Mouse (Mus musculus): Measurements from ENCODE around the gene Tmcc2. TPM values are rescaled to one million over a fixed set of nuclear protein-coding genes. Genes with fewer than 3 reads are reported as not detected.

The Tmcc2 gene
- polyA plus RNA-seq, 1 experiment from 2014 or later = 10.2 TPM

DNA sequence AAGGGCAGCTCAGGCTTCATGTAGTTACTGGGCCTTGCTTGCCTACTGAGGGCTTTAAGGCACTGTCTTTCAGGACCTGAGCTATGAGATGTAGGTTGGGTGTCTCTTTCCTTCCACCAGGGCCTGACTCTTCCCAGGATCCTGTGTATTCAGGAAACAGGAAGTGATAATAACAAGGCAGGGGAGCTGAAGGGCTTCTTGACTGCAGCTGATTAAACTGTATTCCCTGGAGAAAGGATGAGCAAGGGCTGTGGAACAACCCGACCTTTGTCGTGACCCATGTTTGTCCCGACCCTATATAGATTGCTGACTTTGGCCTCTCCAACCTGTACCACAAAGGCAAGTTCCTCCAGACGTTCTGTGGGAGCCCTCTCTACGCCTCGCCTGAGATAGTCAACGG, 61.4 kb downstream of the Tmcc2 start:
- Histone ChIP-seq H3K9me3 (no peaks in the 10 kb centered on the region), H3K4me3 (no peak overlapping the region), H3K4me1 (peaks cover 83% of the 10 kb centered on the region), H3K36me3 (replicated peaks) (peaks cover 76% of the 10 kb centered on the region), H3K27ac (replicated peaks) (0 out of 2 replicates have a peak overlapping the region, but pooled peaks have one; percentile 8), H3K27me3 (replicated peaks; ENCODE audit: low read depth, poor library complexity, severe bottlenecking) (no peaks in the 10 kb centered on the region)
- 79% methylated on average over 7 of the region's 7 CpGs for WGBS
- no peak for DNase-seq (ENCODE audit: low spot score)

DNA sequence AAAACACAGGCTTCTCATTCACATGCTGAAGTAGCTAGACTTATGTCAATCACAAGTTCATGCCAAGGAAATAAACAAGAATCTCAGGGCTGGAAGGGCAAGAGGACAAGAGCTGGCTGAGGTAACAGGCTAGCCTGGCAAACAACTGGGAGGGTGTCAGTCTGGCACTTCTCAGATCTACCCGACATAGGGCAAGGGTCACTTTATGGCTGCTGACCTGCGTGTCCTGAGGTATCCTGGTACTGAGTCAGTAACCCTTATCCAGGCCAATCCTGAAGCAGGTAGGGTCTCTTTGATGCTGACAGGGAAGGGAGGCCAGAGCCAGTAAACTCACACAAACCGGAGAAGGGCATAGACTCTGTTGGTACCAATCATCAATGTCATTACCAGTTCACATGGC, 62.5 kb downstream of the Tmcc2 start:
- Histone ChIP-seq H3K36me3 (replicated peaks) (peaks cover 76% of the 10 kb centered on the region), H3K27ac (replicated peaks) (no peak overlapping the region), H3K27me3 (replicated peaks; ENCODE audit: low read depth, poor library complexity, severe bottlenecking) (no peaks in the 10 kb centered on the region), H3K4me3 (no peak overlapping the region), H3K4me1 (peaks cover 83% of the 10 kb centered on the region), H3K9me3 (no peaks in the 10 kb centered on the region)
- 75% methylated on average over 3 of the region's 3 CpGs for WGBS
- DNase-seq (ENCODE audit: low spot score) = no peak

DNA sequence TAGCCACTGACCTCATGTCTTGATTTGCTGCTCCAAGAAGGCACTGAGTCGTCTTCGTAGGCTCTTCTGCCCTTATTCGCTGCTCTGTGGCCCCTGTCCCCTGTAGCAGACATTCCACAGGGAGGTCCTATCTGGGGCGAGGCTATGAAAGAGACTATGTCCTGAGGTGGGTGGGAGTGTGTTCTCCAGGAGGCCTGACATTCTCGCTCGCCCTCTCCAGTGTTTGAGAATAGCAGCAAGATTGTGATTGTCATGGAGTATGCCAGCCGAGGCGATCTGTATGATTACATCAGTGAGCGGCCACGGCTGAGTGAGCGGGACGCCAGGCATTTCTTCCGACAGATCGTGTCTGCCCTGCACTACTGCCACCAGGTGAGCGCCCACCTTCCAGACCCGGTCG, 63.6 kb downstream of the Tmcc2 start:
- no peak overlapping the region for H3K4me3 ChIP-seq
- H3K9me3 ChIP-seq = no peaks in the 10 kb centered on the region
- peaks cover 83% of the 10 kb centered on the region for H3K4me1 ChIP-seq
- DNase-seq (ENCODE audit: low spot score) = no peak
- no peaks in the 10 kb centered on the region for H3K27me3 ChIP-seq (replicated peaks; ENCODE audit: low read depth, poor library complexity, severe bottlenecking)
- H3K27ac ChIP-seq (replicated peaks) = peak overlapping the region; percentile 40; the same call in 1 of the 2 replicates
- peaks cover 74% of the 10 kb centered on the region for H3K36me3 ChIP-seq (replicated peaks)
- 89% methylated on average over 17 of the region's 17 CpGs for WGBS

DNA sequence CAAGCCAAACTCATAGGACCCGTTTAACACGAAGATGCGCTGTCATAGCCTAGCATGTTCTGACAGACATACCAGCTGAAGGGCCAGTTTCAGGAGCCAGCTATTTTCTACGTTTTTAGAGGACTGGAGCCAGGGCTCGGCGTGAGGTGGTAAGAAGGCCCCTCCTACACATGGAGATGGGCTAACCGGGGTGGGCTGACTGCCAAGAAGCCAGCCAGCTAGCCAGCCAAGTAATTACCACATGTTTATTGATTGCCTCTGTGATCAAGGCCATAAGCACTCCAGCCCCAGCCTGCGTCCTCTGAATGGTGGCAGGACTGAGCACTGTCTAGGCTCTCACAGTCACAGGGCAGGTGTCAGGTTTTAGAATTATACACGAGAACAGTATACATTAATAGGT, 64.3 kb downstream of the Tmcc2 start:
- Histone ChIP-seq H3K27ac (replicated peaks) (peak overlapping the region; percentile 78), H3K27me3 (replicated peaks; ENCODE audit: low read depth, poor library complexity, severe bottlenecking) (no peaks in the 10 kb centered on the region), H3K4me3 (no peak overlapping the region), H3K36me3 (replicated peaks) (peaks cover 67% of the 10 kb centered on the region), H3K4me1 (peaks cover 83% of the 10 kb centered on the region), H3K9me3 (no peaks in the 10 kb centered on the region)
- 87% methylated on average over 9 of the region's 9 CpGs for WGBS
- no peak for DNase-seq (ENCODE audit: low spot score)

DNA sequence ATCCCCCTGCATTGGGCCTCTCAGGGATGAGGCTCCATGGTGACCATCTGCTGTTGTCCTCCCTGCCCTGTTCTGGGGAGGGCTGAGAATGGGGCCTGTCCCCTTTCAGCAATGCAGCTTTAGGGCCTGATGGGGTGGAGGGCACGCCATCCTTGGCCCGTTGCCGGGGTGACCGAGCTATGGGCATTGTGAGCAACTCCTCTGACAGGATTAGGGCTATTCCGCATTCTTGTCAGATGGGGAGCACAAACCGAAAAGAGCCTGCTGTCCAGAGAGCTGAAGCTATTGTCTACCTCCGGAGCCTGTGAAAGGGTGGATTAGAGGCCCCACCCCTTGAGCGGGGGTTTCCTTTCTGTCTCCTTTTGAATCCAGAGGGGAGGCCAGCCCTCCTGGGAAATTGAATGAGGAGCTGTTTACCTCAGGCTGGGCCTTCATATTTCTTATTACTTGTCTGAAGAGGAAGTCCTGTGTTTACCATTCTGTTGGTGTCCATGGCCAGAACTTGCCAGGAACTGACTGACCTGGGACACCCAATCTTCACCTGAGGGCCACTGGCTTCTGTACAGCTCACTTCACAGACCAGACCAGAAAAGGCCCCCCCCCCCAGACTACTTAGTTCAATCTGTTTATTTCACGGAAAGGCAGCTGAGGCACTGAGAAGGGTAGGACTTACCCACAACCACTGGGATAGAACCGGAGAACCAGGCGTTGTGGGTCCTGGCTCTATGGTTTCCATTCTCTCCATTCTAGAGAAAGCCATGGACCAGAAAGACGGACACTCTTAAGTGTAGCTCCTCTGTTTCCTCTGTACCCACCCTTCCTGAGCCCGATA, 68.2 kb downstream of the Tmcc2 start:
- 19% methylated on average over 13 of the region's 13 CpGs for WGBS
- Histone ChIP-seq H3K36me3 (replicated peaks) (peaks cover 41% of the 10 kb centered on the region), H3K4me1 (peaks cover 91% of the 10 kb centered on the region), H3K9me3 (no peaks in the 10 kb centered on the region), H3K27me3 (replicated peaks; ENCODE audit: low read depth, poor library complexity, severe bottlenecking) (peaks cover 8% of the 10 kb centered on the region), H3K4me3 (peak overlapping the region; percentile 35), H3K27ac (replicated peaks) (peak overlapping the region; percentile 88)
- peak; percentile 81 for DNase-seq (ENCODE audit: low spot score)

DNA sequence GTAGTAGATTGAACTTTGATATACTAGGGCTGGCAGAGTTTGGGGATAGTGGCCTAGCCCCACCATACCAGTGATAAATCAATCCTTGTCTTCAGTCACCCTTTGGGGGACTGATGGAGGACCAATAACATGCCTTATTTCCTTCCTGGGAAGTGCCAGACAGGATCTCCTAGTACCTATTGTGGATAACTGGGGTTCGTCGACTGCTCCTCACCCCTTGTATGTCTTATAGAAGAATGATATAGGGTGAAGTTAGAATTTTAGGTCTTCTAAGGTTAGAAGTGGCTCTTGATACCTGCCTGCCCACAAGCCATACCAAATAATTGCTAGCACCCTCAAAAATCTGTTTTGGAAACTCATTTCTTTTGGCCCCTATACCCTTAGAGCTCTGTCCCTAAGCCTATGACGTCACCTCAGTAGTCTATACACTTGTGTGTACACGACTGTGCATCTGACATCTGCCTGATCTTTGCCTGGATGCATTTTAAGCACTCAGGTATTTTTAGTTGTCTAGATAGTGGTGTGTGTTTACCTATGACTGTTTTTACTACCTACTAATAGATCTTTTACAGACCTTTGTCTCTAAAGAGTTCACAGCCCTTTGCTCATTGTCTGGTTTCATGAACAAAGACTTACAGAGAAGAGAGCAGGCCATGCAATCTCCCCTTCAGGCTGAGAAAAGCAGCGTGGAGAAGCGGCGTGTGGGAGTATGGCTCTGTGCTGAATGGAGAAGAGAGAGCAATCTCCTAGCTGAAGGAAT, 69.1 kb downstream of the Tmcc2 start:
- H3K4me1 ChIP-seq = peaks cover 92% of the 10 kb centered on the region
- no peaks in the 10 kb centered on the region for H3K9me3 ChIP-seq
- H3K4me3 ChIP-seq = 0 out of 2 replicates have a peak overlapping the region, but pooled peaks have one; percentile 4
- WGBS = 51% methylated on average over 7 of the region's 7 CpGs
- peaks cover 17% of the 10 kb centered on the region for H3K27me3 ChIP-seq (replicated peaks; ENCODE audit: low read depth, poor library complexity, severe bottlenecking)
- peak overlapping the region; percentile 88 for H3K27ac ChIP-seq (replicated peaks)
- peaks cover 32% of the 10 kb centered on the region for H3K36me3 ChIP-seq (replicated peaks)
- no peak for DNase-seq (ENCODE audit: low spot score)

DNA sequence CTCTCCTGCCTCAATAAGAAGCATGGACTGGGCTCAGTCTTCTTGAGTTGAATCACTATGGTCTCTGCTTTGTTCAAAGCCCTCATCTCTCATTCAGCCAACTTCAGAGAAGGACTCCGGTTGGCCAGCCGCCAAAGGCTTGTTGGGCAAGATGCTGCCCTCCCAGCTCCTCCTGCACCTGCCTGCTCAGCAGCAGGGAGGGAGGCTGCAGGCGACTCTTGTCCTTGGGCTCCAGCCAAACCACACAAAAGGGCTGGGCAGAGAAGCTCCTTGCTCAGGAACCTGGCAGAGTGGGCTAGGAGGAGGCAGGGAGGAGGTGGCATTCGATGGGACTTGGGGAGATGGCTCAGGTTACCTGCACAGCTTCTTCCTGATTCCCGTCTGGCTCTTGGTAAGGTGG, 71.8 kb downstream of the Tmcc2 start:
- Histone ChIP-seq H3K4me3 (peak overlapping the region; percentile 72), H3K4me1 (peaks cover 78% of the 10 kb centered on the region), H3K9me3 (no peaks in the 10 kb centered on the region), H3K36me3 (replicated peaks) (peaks cover 10% of the 10 kb centered on the region), H3K27me3 (replicated peaks; ENCODE audit: low read depth, poor library complexity, severe bottlenecking) (peaks cover 45% of the 10 kb centered on the region), H3K27ac (replicated peaks) (peak overlapping the region; percentile 85)
- 64% methylated on average over 5 of the region's 5 CpGs for WGBS
- DNase-seq (ENCODE audit: low spot score) = no peak

DNA sequence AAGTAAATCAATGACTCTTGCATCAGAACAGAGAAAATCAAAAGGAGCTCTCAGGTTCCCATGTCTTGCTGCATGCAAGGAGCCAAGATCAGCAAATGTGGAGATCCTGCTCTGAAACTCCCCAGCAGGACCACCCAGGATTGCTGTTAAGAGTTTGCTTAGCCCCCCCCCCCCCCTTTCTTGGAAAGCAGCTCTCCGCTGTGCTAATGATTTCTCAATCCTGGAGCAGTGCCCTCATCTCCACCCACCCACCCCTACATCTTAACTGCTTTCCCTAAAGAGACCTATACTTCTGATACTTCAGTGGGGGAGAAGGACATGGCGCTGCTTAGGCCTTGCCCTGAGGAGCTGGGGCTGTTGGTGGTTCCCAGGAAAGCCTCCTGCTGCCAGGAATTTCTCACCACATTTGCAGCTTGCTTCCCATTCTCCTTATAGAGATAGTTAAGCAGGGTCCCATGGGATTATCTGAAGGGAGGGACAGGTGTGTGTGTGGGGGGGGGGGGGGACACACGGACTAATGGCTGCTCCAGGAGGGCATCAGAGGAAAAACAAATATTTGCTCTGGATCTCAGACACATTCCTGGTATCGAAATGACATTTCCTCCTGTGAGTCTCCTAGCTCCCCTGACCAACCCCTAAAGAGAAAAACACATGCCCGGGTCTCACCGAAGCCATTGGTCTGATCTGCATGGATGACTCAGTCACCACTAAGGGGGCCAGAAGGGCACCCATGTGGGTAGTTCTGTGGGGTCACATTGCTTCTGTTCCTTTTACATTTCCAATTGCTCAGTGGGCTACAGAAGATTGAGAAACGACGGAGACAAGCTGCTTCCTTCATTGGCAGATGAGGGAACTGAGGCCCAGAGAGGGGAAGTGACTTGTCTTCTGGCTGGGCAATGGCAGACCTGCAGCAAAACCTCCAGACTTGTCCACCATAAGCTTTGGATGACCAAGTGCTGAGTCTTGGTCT, 72.9 kb downstream of the Tmcc2 start:
- DNase-seq (ENCODE audit: low spot score) = no peak
- Histone ChIP-seq H3K27me3 (replicated peaks; ENCODE audit: low read depth, poor library complexity, severe bottlenecking) (peaks cover 53% of the 10 kb centered on the region), H3K27ac (replicated peaks) (peak overlapping the region; percentile 85), H3K4me1 (peaks cover 68% of the 10 kb centered on the region), H3K9me3 (no peaks in the 10 kb centered on the region), H3K4me3 (peak overlapping the region; percentile 72), H3K36me3 (replicated peaks) (peaks cover 10% of the 10 kb centered on the region)
- 55% methylated on average over 8 of the region's 8 CpGs for WGBS

DNA sequence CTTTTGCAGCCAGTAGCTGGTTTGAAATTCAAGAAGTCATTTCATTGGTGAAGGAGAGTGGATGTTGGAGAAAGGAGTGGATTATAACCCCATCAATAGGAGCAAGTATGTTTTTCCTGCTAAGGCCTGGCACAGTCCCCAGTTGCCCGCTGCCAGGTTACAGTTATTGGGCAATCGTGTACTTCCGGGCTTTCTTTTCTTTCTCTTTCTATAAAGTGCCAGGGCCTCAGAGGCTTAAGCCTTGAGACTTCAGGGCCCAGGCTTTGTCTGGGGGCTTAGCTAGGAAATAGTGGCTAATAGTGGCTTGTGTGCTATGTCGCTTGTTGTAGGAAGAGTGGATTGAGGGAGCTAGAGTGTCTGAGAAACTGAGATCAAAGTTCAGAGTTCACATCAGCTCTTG, 73.7 kb downstream of the Tmcc2 start:
- 63% methylated on average over 4 of the region's 4 CpGs for WGBS

DNA sequence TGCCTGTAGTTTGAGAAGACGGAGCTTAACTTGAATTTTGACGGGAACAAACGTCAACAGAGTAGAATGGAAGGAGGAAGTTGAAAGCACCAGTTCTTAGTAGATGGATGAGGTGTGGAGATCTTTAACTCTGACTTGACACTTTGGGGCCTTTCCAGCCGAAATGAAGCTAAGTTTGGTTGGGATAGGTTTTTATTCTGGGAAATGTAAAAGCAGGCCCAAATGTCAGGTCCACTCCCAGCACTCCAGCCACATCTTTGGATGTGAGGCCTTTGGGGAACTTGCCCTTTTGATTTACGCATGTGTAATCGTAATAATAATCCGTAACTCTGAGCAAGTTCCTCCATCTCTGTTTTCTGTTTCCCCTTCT, 74.5 kb downstream of the Tmcc2 start:
- Histone ChIP-seq H3K4me3 (peak overlapping the region; percentile 72), H3K27ac (replicated peaks) (peak overlapping the region; percentile 85), H3K9me3 (no peaks in the 10 kb centered on the region), H3K4me1 (peaks cover 58% of the 10 kb centered on the region), H3K36me3 (replicated peaks) (peaks cover 10% of the 10 kb centered on the region), H3K27me3 (replicated peaks; ENCODE audit: low read depth, poor library complexity, severe bottlenecking) (peaks cover 56% of the 10 kb centered on the region)
- DNase-seq (ENCODE audit: low spot score) = no peak
- 33% methylated on average over 7 of the region's 7 CpGs for WGBS

More for the DNA sequence above, 73.7 kb downstream of the Tmcc2 start:
- H3K4me3 ChIP-seq = peak overlapping the region; percentile 72
- H3K4me1 ChIP-seq = peaks cover 66% of the 10 kb centered on the region
- peak overlapping the region; percentile 85 for H3K27ac ChIP-seq (replicated peaks)
- no peak for DNase-seq (ENCODE audit: low spot score)
- H3K36me3 ChIP-seq (replicated peaks) = peaks cover 10% of the 10 kb centered on the region
- H3K27me3 ChIP-seq (replicated peaks; ENCODE audit: low read depth, poor library complexity, severe bottlenecking) = peaks cover 53% of the 10 kb centered on the region
- H3K9me3 ChIP-seq = no peaks in the 10 kb centered on the region

DNA sequence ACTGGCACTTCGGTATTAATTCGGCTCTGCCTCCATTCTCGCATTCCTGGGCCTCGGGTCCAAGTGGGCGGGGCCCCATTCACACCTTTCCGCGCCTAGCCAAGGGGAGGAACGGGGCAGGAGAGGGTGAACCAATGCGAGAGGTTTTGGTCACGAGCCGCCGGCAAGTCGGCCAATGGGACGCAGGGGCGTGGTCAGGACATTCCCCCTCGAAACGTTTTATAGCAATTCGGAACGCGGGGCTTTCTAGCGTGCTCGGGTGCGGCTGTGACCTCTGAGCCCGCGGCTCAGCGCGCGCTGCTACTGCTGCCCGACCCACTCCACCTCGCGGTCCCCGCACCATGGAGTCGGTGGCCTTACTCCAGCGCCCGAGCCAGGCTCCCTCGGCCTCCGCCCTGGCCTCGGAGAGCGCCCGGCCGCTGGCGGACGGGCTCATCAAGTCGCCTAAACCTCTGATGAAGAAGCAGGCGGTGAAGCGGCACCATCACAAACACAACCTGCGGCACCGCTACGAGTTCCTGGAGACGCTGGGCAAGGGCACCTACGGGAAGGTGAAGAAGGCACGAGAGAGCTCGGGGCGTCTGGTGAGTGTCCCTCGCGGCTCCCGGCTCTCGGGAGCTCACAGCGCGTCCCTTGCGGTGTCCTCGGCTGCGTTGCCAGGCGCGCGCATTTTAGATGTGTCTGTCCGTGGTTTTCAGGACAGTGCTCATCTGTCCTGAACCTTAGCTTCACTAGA, 75.0 kb downstream of the Tmcc2 start, which contains the start of gene Nuak2:
TSS of gene Nuak2 (plus strand) at position 238 of the 736 bp plus-strand sequence.
- peaks cover 54% of the 10 kb centered on the region for H3K4me1 ChIP-seq

More for the DNA sequence above, 75.0 kb downstream of the Tmcc2 start, which contains the start of gene Nuak2:
- H3K9me3 ChIP-seq = no peaks in the 10 kb centered on the region
- peak within 1 kb of the TSS; percentile 72 for H3K4me3 ChIP-seq
- DNase-seq (ENCODE audit: low spot score) = peak; percentile 92
- H3K27me3 ChIP-seq (replicated peaks; ENCODE audit: low read depth, poor library complexity, severe bottlenecking) = peaks cover 56% of the 10 kb centered on the region
- WGBS = under 1% methylated on average over 67 of the region's 67 CpGs
- H3K27ac ChIP-seq (replicated peaks) = peak within 1 kb of the TSS; percentile 85
- peaks cover 10% of the 10 kb centered on the region for H3K36me3 ChIP-seq (replicated peaks)

Measured in embryonic facial prominence, embryonic 10.5 days (tissue).